Mouse (Mus musculus) ES-Bruce4 (cell line): ENCODE data around the gene Gm6034.

Experiments
- CTCF ChIP-seq: IDR thresholded peaks from one replicate; pipeline ENCODE4 v1.8.1; 2011; ENCODE audit warnings: low read depth, low read length
- POLR2A ChIP-seq: IDR thresholded peaks from one replicate; pipeline ENCODE4 v1.8.1; 2011; ENCODE audit warnings: low read length; ENCODE audit not compliant: insufficient read depth

DNA sequence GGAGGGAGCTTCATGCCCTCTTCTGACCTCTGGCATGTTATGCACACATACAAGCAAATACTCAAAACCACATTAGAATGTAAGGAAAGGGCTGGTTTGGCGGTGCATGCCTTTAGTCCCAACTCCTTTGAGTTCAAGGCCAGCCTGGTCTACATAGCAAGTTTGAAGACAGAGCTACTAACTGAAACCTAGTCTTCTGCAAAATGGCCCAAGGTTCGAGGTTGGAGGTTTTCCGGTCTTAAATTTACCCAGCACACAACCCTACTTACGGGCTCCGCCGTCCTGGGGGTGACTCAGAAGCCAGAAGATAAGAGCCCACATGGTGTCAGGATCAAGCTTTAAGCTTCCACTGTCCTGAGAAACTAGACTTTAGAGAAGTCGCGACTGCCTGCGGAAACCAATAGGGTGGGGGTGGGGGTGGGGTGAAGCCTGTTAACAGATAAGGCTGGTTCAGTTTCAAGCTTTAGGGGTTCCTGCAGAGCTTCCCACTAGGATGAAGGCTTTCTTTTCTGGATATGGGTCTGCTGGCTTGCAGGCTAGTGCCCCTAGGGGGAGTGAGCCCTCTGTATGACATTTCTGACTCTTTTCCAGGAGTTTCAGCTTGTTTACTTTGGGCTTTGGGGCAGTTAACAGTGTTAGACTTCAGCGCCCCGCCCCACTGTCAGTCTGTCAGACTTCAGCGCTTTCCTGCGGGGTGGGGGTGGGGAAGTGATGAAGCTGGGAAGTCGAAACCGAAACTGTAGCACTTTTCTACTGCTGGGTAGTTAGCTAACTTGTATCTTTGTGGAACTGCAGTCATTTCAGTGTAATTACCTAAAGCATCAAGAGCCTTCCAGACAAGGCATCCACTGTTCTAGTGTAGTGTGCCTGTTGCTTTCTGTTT is 22.3 kb upstream of the Gm6034 start, which contains the start of gene H2-T24:
- TF ChIP-seq CTCF (no peak), POLR2A (no peak)
